Mouse (Mus musculus) C2C12 (cell line): ENCODE data around the gene Ghr. TPM values are rescaled to one million over a fixed set of nuclear protein-coding genes. Genes with fewer than 3 reads are reported as not detected.

ENCODE experiments used
- H3K27me3 ChIP-seq: one replicate; pipeline ENCODE4 v1.6.1; 2011; ENCODE audit not compliant: control insufficient read depth, insufficient read depth, insufficient read length
- H3K36me3 ChIP-seq: one replicate; pipeline ENCODE4 v1.6.1; 2011; ENCODE audit not compliant: control insufficient read depth, insufficient read depth
- H3K4me3 ChIP-seq: one replicate; pipeline ENCODE4 v1.5.1; 2011; ENCODE audit warnings: mild to moderate bottlenecking, control low read depth; ENCODE audit not compliant: poor library complexity, insufficient read depth, severe bottlenecking
- H3K79me2 ChIP-seq: one replicate; pipeline ENCODE4 v1.6.1; 2011; ENCODE audit not compliant: control insufficient read depth, insufficient read depth
- H3K79me3 ChIP-seq: one replicate; pipeline ENCODE4 v1.6.1; 2011; ENCODE audit warnings: low read depth, control low read depth
- H3ac ChIP-seq: one replicate; pipeline ENCODE3; 2011; ENCODE audit warnings: low read depth; ENCODE audit not compliant: control insufficient read depth, insufficient read length
- CEBPB ChIP-seq: IDR thresholded peaks from one replicate; pipeline ENCODE4 v1.6.1; 2011; ENCODE audit warnings: low read depth, mild to moderate bottlenecking, control low read depth, moderate library complexity
- CTCF ChIP-seq: IDR thresholded peaks from one replicate; pipeline ENCODE4 v1.5.1; 2011; ENCODE audit not compliant: control insufficient read depth, insufficient read depth, insufficient read length
- FOSL1 ChIP-seq: IDR thresholded peaks from one replicate; pipeline ENCODE4 v1.8.0; 2011; ENCODE audit warnings: mild to moderate bottlenecking, low read length; ENCODE audit not compliant: poor library complexity, insufficient read depth, severe bottlenecking
- MAX ChIP-seq: IDR thresholded peaks from one replicate; pipeline ENCODE4 v1.6.1; 2011; ENCODE audit warnings: mild to moderate bottlenecking, control low read depth
- MYOD1 ChIP-seq: IDR thresholded peaks from one replicate; pipeline ENCODE4 v1.6.1; 2011; ENCODE audit warnings: low read depth; ENCODE audit not compliant: control insufficient read depth, insufficient read length
- MYOG ChIP-seq: IDR thresholded peaks from one replicate; pipeline ENCODE4 v1.6.1; 2011; ENCODE audit not compliant: control insufficient read depth, insufficient read length; ENCODE audit errors: extremely low read depth
- USF1 ChIP-seq: IDR thresholded peaks from one replicate; pipeline ENCODE4 v1.6.1; 2011; ENCODE audit warnings: low read depth, mild to moderate bottlenecking, control low read depth, moderate library complexity
- polyA plus RNA-seq: library from polyadenylated mRNA; unstranded; fragments of >200 nt; fragmentation: generic; extraction: Trizol; gene quantifications from one replicate; pipeline ENCODE4 v1.2.1, GENCODE M21; 2012; ENCODE audit warnings: missing spikeins

Ghr gene
- polyA plus RNA-seq, 1 experiment: 10.6 TPM

- H3K27me3 ChIP-seq: no peaks in the 10 kb centered on the region
- H3K79me3 ChIP-seq: no peaks in the 10 kb centered on the region
- H3K79me2 ChIP-seq: no peaks in the 10 kb centered on the region
- TF ChIP-seq CEBPB (no peak), MAX (no peak), CTCF (no peak), MYOD1 (no peak), USF1 (no peak), MYOG (no peak), FOSL1 (no peak)
- no peak overlapping the region for H3K4me3 ChIP-seq
- no peak overlapping the region for H3ac ChIP-seq
- H3K36me3 ChIP-seq: no peaks in the 10 kb centered on the region
These were observed 185.8 kb downstream of the Ghr start for GRCm38 (mm10) chr15:3397369-3398100.

- Histone ChIP-seq H3K4me3 (no peak overlapping the region), H3K36me3 (no peaks in the 10 kb centered on the region), H3K79me2 (no peaks in the 10 kb centered on the region), H3K27me3 (no peaks in the 10 kb centered on the region), H3ac (no peak overlapping the region), H3K79me3 (no peaks in the 10 kb centered on the region)
- no peak for TF ChIP-seq CTCF
- no peak for TF ChIP-seq CEBPB
- TF ChIP-seq USF1: no peak
- no peak for TF ChIP-seq MAX
- no peak for TF ChIP-seq MYOD1
- TF ChIP-seq FOSL1: no peak
- TF ChIP-seq MYOG: no peak
These were observed 187.1 kb downstream of the Ghr start for GRCm38 (mm10) chr15:3396149-3396548.

- H3K79me2 ChIP-seq: no peaks in the 10 kb centered on the region
These were observed 187.6 kb downstream of the Ghr start for GRCm38 (mm10) chr15:3395700-3396099.

GRCm38 (mm10) chr15:3390722-3391121, 192.6 kb downstream of the Ghr start:
- no peaks in the 10 kb centered on the region for H3K79me2 ChIP-seq
- H3K79me3 ChIP-seq: no peaks in the 10 kb centered on the region
- TF ChIP-seq MAX (no peak), CEBPB (no peak), FOSL1 (no peak), USF1 (no peak), MYOD1 (no peak), CTCF (no peak), MYOG (no peak)
- no peak overlapping the region for H3ac ChIP-seq
- H3K36me3 ChIP-seq: no peaks in the 10 kb centered on the region
- H3K4me3 ChIP-seq: no peak overlapping the region
- no peaks in the 10 kb centered on the region for H3K27me3 ChIP-seq

More at GRCm38 (mm10) chr15:3395700-3396099, 187.6 kb downstream of the Ghr start:
- H3K4me3 ChIP-seq: no peak overlapping the region
- H3K36me3 ChIP-seq: no peaks in the 10 kb centered on the region
- no peak overlapping the region for H3ac ChIP-seq
- TF ChIP-seq FOSL1 (no peak), MAX (no peak), USF1 (no peak), CTCF (no peak)
- H3K27me3 ChIP-seq: no peaks in the 10 kb centered on the region
- H3K79me3 ChIP-seq: no peaks in the 10 kb centered on the region

- no peaks in the 10 kb centered on the region for H3K79me3 ChIP-seq
- no peaks in the 10 kb centered on the region for H3K27me3 ChIP-seq
- no peaks in the 10 kb centered on the region for H3K36me3 ChIP-seq
- H3K4me3 ChIP-seq: no peak overlapping the region
- no peak overlapping the region for H3ac ChIP-seq
- H3K79me2 ChIP-seq: no peaks in the 10 kb centered on the region
- TF ChIP-seq MYOG (no peak), CTCF (no peak), CEBPB (no peak), FOSL1 (no peak), MAX (no peak)
These were observed 194.3 kb downstream of the Ghr start for GRCm38 (mm10) chr15:3389011-3389410.

GRCm38 (mm10) chr15:3388485-3388884, 194.8 kb downstream of the Ghr start:
- H3K79me3 ChIP-seq: no peaks in the 10 kb centered on the region
- no peak overlapping the region for H3ac ChIP-seq
- no peaks in the 10 kb centered on the region for H3K27me3 ChIP-seq
- H3K36me3 ChIP-seq: no peaks in the 10 kb centered on the region
- TF ChIP-seq CTCF: no peak
- no peak for TF ChIP-seq FOSL1
- no peak for TF ChIP-seq MYOG
- no peak for TF ChIP-seq CEBPB
- TF ChIP-seq USF1: no peak
- no peak for TF ChIP-seq MYOD1
- no peak for TF ChIP-seq MAX
- H3K4me3 ChIP-seq: no peak overlapping the region
- H3K79me2 ChIP-seq: no peaks in the 10 kb centered on the region
